Mouse (Mus musculus): ENCODE results near the gene Rab11fip2.

GRCm38 (mm10) chr19:59853061-59853460, 90.4 kb downstream of the Rab11fip2 start:
- no peak for TF ChIP-seq CTCF (IDR thresholded peaks at IDR 0.05; ENCODE audit: low read depth)
- TF ChIP-seq EP300 (optimal IDR thresholded peaks at IDR 0.05) = no peak
